Mouse (Mus musculus): ENCODE results near the gene Ppp2r5e.

DNA sequence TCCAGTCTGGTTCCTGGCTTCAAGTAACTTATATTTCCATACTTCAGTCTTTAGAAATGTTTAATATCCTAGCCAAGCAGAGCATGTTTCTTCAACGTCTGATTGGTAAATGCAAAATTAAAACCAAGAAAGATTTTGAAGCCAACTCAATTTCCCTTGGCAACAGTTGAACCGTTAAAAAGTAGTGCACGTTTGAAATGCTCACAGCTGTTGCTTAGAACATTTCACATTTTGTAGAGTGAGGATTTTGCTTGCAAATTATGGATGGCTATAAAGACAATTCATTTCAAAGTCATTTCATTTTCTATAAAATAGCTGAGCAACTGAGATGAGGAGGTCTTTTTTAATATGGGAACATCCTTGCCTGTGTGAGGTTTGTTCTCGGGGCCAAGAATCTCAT, 1.7 kb upstream of the Ppp2r5e start:
- TF ChIP-seq POLR2A (IDR thresholded peaks at IDR 0.05; ENCODE audit: extremely low read depth, insufficient read depth, low read length) (no peak), CTCF (IDR thresholded peaks at IDR 0.05; ENCODE audit: extremely low read depth, insufficient read depth, low read length) (no peak)
